Mouse (Mus musculus): ENCODE measurements around the gene Arhgap10.

The Arhgap10 gene

GRCm38 (mm10) chr8:77517301-77518200 lies at the start of gene Arhgap10:
TSS of gene Arhgap10 (minus strand) at chr8:77517953.
- peak; percentile 65 for DNase-seq (ENCODE audit: extremely low read depth, low read depth)

- no peak for DNase-seq (ENCODE audit: extremely low read depth, low read depth)
Measured at GRCm38 (mm10) chr8:77561441-77561840, 43.7 kb upstream of the Arhgap10 start.

GRCm38 (mm10) chr8:77552491-77552890 lies 34.7 kb upstream of the Arhgap10 start:
- DNase-seq (ENCODE audit: extremely low read depth, low read depth) = no peak

GRCm38 (mm10) chr8:77549881-77550580 lies 32.3 kb upstream of the Arhgap10 start:
- DNase-seq (ENCODE audit: extremely low read depth, low read depth) = peak; percentile 68

GRCm38 (mm10) chr8:77549121-77549706 lies 31.5 kb upstream of the Arhgap10 start, which contains the start of gene Prmt9:
TSS of gene Prmt9 (plus strand) at chr8:77549397.
- DNase-seq (ENCODE audit: extremely low read depth, low read depth) = peak; percentile 70

GRCm38 (mm10) chr8:77545616-77546015 lies 27.9 kb upstream of the Arhgap10 start:
- DNase-seq (ENCODE audit: extremely low read depth, low read depth) = no peak

GRCm38 (mm10) chr8:77544428-77544827 lies 26.7 kb upstream of the Arhgap10 start:
- peak; percentile 43 for DNase-seq (ENCODE audit: extremely low read depth, low read depth)

- peak; percentile 20 for DNase-seq (ENCODE audit: extremely low read depth, low read depth)
Measured at GRCm38 (mm10) chr8:77543152-77543777, 25.5 kb upstream of the Arhgap10 start.

GRCm38 (mm10) chr8:77538256-77538655 lies 20.5 kb upstream of the Arhgap10 start:
- DNase-seq (ENCODE audit: extremely low read depth, low read depth) = peak; percentile 19

- DNase-seq (ENCODE audit: extremely low read depth, low read depth) = no peak
Measured at GRCm38 (mm10) chr8:77536821-77537220, 19.1 kb upstream of the Arhgap10 start.

- DNase-seq (ENCODE audit: extremely low read depth, low read depth) = peak; percentile 57
Measured at GRCm38 (mm10) chr8:77535026-77535595, 17.4 kb upstream of the Arhgap10 start.

GRCm38 (mm10) chr8:77534358-77534992 lies 16.7 kb upstream of the Arhgap10 start:
- peak; percentile 93 for DNase-seq (ENCODE audit: extremely low read depth, low read depth)

- no peak for DNase-seq (ENCODE audit: extremely low read depth, low read depth)
Measured at GRCm38 (mm10) chr8:77526130-77526529, 8.4 kb upstream of the Arhgap10 start.

GRCm38 (mm10) chr8:77524906-77525305 lies 7.2 kb upstream of the Arhgap10 start:
- no peak for DNase-seq (ENCODE audit: extremely low read depth, low read depth)

GRCm38 (mm10) chr8:77524018-77524615 lies 6.4 kb upstream of the Arhgap10 start:
- DNase-seq (ENCODE audit: extremely low read depth, low read depth) = no peak

- no peak for DNase-seq (ENCODE audit: extremely low read depth, low read depth)
Measured at GRCm38 (mm10) chr8:77522984-77523383, 5.2 kb upstream of the Arhgap10 start.

GRCm38 (mm10) chr8:77521028-77521785 lies 3.5 kb upstream of the Arhgap10 start:
- no peak for DNase-seq (ENCODE audit: extremely low read depth, low read depth)

- DNase-seq (ENCODE audit: extremely low read depth, low read depth) = no peak
Measured at GRCm38 (mm10) chr8:77520601-77521000, 2.8 kb upstream of the Arhgap10 start.
